Mouse (Mus musculus) intestine, embryonic 14.5 days (tissue): ENCODE measurements at regions not wholly inside any gene's neighbourhood (a gene's known extent, or its start where the extent isn't known, plus 50 kb on each side); places are given as distances from the start of the nearest gene placed in this dataset.

Source experiments
- ATAC-seq: fragments of 200-750 bp; cut with Nextera tagmentation; replicated peaks from 2 replicates; pipeline ENCODE4 v1.8.0; 2017; ENCODE audit warnings: low read depth, moderate number of reproducible peaks, moderate TSS enrichment, moderate library complexity; ENCODE audit not compliant: low FRiP score, low TSS enrichment
- DNase-seq: peaks from one replicate; pipeline ENCODE4 v3.0.0-alpha.2; 2018; ENCODE audit warnings: low spot score
- H3K27ac ChIP-seq: fragments of 300-500 bp; sonication (generic); 2 replicates; pipeline ENCODE4 v1.5.1; 2014; ENCODE audit warnings: low read depth, mild to moderate bottlenecking, control low read depth
- H3K27me3 ChIP-seq: fragments of 300-500 bp; sonication (generic); replicated peaks from 2 replicates; pipeline ENCODE4 v1.6.1; 2014; ENCODE audit warnings: low read length, control low read depth; ENCODE audit not compliant: control insufficient read depth, insufficient read depth
- H3K36me3 ChIP-seq: fragments of 300-500 bp; sonication (generic); 2 replicates; pipeline ENCODE4 v1.6.1; 2014; ENCODE audit warnings: low read length, control low read depth; ENCODE audit not compliant: control insufficient read depth, insufficient read depth
- H3K4me1 ChIP-seq: fragments of 300-500 bp; sonication (generic); replicated peaks from 2 replicates; pipeline ENCODE4 v1.6.1; 2014; ENCODE audit warnings: low read length, control low read depth, mixed read lengths; ENCODE audit not compliant: control insufficient read depth, insufficient read depth
- H3K4me2 ChIP-seq: fragments of 300-500 bp; sonication (generic); 2 replicates; pipeline ENCODE4 v1.6.1; 2014; ENCODE audit warnings: low read length
- H3K4me3 ChIP-seq: fragments of 300-500 bp; sonication (generic); 2 replicates; pipeline ENCODE4 v1.5.1; 2014; ENCODE audit warnings: low read depth, low read length, control low read depth, mixed read lengths
- H3K9ac ChIP-seq: fragments of 300-500 bp; sonication (generic); 2 replicates; pipeline ENCODE4 v1.6.1; 2014; ENCODE audit warnings: mild to moderate bottlenecking, low read length
- H3K9me3 ChIP-seq: fragments of 300-500 bp; sonication (generic); 2 replicates; pipeline ENCODE4 v1.6.1; 2016; ENCODE audit warnings: low read length, control low read depth; ENCODE audit not compliant: control insufficient read depth
- WGBS: fragments of 180-500 bp; shearing (Covaris S2); extraction: QIAGEN DNeasy Blood & Tissue Kit; methylation state at CpG from one replicate; pipeline ENCODE4 v1.1.7; 2014; 5-methylcytosine and 5-hydroxymethylcytosine counted together

DNA sequence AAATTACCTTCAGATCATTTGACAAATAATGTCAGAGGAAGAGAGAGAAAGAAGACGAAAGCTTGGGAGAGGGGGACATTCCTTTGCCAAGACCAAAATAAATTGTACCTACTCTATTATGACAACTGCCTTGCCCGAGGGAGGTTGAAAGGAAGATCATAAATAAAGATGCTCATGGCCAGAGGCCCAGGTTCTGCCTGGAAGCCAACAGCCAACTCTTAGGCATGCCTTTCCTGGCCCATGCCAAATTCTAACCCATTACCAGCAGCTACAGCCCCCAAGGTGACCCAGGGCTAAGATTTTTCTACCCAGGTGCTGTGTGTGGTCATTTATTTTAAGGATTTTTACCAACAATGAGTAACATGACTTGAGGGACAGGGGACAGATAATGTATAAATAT, 54.9 kb downstream of the Cbln1 start:
- ATAC-seq (no peak), DNase-seq (no peak)
- Histone ChIP-seq H3K4me2 (no peak overlapping the region), H3K27me3 (no peaks in the 10 kb centered on the region), H3K9ac (no peak overlapping the region), H3K27ac (no peak overlapping the region), H3K36me3 (no peaks in the 10 kb centered on the region), H3K4me3 (no peak overlapping the region), H3K9me3 (no peaks in the 10 kb centered on the region), H3K4me1 (no peaks in the 10 kb centered on the region)
- WGBS = 39% methylated on average over 2 of the region's 2 CpGs

DNA sequence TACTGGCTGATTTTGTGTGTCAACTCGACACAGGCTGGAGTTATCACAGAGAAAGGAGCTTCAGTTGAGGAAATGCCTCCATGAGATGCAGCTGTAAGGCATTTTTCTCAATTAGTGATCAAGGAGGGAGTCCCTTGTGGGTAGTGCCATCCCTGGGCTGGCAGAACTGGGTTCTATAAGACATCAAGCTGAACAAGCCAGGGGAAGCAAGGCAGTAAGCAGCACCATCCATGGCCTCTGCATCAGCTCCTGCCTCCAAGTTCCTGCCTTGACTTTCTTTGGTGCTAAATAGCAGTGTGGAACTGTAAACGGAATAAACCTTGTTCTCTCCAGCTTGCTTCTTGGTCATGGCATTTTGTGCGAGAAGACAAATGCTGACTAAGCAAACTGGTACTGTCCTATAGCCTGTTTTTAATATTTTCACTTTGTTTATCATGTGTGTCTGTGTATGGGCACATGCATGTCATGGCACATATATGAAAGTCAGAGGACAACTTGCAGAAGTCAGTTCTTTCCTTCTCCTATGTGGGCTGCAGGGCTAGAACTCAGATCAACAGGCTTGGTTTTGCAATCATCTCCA, 57.3 kb downstream of the Cbln1 start:
- H3K27me3 ChIP-seq = no peaks in the 10 kb centered on the region
- H3K9me3 ChIP-seq = no peaks in the 10 kb centered on the region
- no peak overlapping the region for H3K27ac ChIP-seq
- no peak overlapping the region for H3K4me2 ChIP-seq
- no peaks in the 10 kb centered on the region for H3K36me3 ChIP-seq
- WGBS = 79% methylated on average over 3 of the region's 3 CpGs
- ATAC-seq = no peak
- no peaks in the 10 kb centered on the region for H3K4me1 ChIP-seq
- no peak overlapping the region for H3K4me3 ChIP-seq
- DNase-seq = no peak
- no peak overlapping the region for H3K9ac ChIP-seq

DNA sequence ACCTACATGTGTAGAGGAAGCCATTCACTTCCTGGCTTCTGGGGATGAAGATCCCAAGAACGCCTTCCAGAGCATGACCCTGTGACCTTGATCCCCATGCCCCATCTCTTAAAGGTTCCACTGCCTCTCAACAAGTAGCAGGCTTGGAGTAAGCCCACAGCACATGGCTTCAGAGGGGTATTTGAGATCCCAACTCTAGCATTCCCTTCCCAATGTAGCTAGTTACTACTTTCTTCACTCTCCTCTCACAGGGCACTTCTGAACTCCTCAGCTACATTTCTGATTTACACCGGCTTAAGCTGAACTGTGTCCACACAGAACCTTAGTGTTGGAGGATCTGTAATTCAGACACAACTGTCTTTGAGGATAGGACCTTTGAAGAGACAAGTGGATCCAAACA, 83.4 kb downstream of the Cbln1 start:
- no peak for DNase-seq
- 62% methylated on average over 2 of the region's 2 CpGs for WGBS

DNA sequence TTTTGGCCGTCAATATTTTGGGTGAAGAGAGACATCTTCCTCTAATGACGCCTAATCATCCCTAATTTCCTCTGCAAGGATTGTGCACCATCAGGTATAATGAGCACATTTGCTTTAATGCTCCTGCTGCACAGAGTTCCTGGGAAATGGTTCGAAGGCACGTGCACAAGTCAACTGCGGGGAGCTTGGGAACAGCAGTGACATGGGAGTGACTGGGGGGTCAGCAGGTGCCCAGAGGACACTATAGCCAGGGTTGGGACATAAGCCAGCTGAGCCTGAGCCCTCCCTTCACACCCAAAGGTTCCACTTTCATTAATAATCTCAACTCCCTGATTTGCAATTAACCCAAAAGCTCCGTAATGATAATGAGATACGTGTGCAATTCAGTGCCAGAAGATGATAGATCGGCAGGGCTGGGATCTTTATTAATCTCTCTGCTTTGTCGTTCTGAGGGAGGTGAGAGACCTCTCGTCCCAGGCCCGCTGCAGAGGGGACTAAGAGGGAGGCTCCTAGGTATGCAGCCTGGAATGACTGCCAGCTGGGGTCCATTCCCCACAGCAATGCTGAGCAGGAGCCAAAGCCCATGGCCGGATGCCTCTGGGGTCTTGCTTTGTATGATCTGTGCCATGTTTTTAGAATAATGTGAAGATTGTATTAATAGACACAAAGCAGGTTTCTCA, 88.7 kb downstream of the Cbln1 start:
- no peak for ATAC-seq
- WGBS = 74% methylated on average over 12 of the region's 12 CpGs

More for the DNA sequence above, 83.4 kb downstream of the Cbln1 start:
- H3K27me3 ChIP-seq = no peaks in the 10 kb centered on the region
- H3K4me3 ChIP-seq = no peak overlapping the region
- no peaks in the 10 kb centered on the region for H3K36me3 ChIP-seq
- H3K27ac ChIP-seq = no peak overlapping the region
- H3K9me3 ChIP-seq = no peaks in the 10 kb centered on the region
- H3K4me2 ChIP-seq = no peak overlapping the region
- no peak overlapping the region for H3K9ac ChIP-seq
- H3K4me1 ChIP-seq = no peaks in the 10 kb centered on the region
- no peak for ATAC-seq

DNA sequence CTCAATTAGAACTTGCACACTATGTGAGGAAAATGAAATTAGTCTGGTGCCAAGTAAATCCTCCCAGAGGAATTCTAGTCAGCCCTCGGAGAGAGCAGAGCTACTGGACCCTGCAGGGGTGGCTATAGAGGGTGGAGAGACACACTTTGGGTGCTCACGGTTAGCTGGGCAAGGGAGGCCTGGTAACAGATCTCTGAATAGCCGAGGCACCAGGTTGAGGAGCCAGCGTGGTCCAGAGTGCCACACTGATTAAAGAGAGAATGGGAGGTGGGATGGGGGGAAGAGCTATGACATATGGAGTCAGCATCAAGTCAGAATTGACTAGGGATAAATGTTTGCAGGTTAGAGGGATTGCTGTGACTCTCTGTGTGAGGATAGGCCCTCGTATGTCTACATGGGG, 90.1 kb downstream of the Cbln1 start:
- WGBS = 82% methylated on average over 5 of the region's 5 CpGs
- Histone ChIP-seq H3K4me2 (no peak overlapping the region), H3K27me3 (no peaks in the 10 kb centered on the region), H3K9ac (no peak overlapping the region), H3K4me3 (no peak overlapping the region), H3K36me3 (no peaks in the 10 kb centered on the region), H3K4me1 (no peaks in the 10 kb centered on the region), H3K27ac (no peak overlapping the region), H3K9me3 (no peaks in the 10 kb centered on the region)
- ATAC-seq (no peak), DNase-seq (no peak)

More for the DNA sequence above, 88.7 kb downstream of the Cbln1 start:
- H3K4me3 ChIP-seq = no peak overlapping the region
- no peak overlapping the region for H3K9ac ChIP-seq
- no peaks in the 10 kb centered on the region for H3K36me3 ChIP-seq
- DNase-seq = no peak
- H3K27me3 ChIP-seq = no peaks in the 10 kb centered on the region
- H3K27ac ChIP-seq = no peak overlapping the region
- no peaks in the 10 kb centered on the region for H3K9me3 ChIP-seq
- H3K4me1 ChIP-seq = no peaks in the 10 kb centered on the region
- H3K4me2 ChIP-seq = no peak overlapping the region

DNA sequence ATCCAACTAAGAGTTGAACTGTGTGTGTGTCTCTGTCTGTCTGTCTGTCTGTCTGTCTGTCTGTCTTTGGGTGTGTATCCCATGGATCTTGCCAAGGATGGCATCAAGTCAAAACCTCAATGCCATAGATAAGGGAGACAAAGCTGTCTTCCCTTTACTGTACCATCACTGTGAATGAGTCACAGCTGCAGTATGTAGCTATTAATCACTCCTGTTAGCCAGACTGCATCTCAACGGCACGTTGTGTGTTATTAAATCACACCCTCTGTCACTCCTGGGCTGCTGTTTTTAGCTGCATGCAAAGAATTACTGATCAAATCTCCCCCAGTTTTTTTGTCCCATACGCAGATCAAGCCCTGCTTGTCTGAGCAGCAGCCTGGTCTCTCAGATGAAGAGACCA, 91.6 kb downstream of the Cbln1 start:
- no peak for DNase-seq
- 46% methylated on average over 3 of the region's 3 CpGs for WGBS

DNA sequence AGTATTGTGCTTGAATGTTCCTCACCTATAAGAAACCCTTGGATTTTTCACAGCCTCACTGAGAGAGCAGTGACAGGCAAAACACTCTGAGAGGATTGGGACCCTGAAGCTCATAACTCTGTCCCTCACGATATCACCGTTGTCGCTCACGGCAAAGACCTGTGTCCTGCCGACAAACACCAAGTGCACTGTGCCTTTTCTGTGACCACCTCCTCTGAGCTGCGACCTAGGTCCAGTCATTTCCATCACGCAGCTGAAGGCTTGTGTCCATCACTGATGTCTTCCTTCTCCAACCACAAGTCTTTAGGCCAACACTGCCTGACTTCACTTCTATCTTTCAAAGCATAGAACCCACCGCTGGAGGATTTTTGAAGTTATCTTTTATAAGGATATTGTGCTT, 93.1 kb downstream of the Cbln1 start:
- no peak for DNase-seq
- H3K4me3 ChIP-seq = no peak overlapping the region
- H3K27ac ChIP-seq = no peak overlapping the region
- H3K27me3 ChIP-seq = no peaks in the 10 kb centered on the region
- H3K9ac ChIP-seq = no peak overlapping the region
- 92% methylated on average over 8 of the region's 8 CpGs for WGBS
- H3K4me2 ChIP-seq = no peak overlapping the region
- ATAC-seq = no peak
- no peaks in the 10 kb centered on the region for H3K4me1 ChIP-seq
- H3K36me3 ChIP-seq = no peaks in the 10 kb centered on the region
- H3K9me3 ChIP-seq = no peaks in the 10 kb centered on the region

More for the DNA sequence above, 91.6 kb downstream of the Cbln1 start:
- H3K4me2 ChIP-seq = no peak overlapping the region
- H3K9ac ChIP-seq = no peak overlapping the region
- H3K27me3 ChIP-seq = no peaks in the 10 kb centered on the region
- H3K27ac ChIP-seq = no peak overlapping the region
- H3K4me3 ChIP-seq = no peak overlapping the region
- H3K9me3 ChIP-seq = no peaks in the 10 kb centered on the region
- no peak for ATAC-seq
- no peaks in the 10 kb centered on the region for H3K36me3 ChIP-seq
- no peaks in the 10 kb centered on the region for H3K4me1 ChIP-seq

DNA sequence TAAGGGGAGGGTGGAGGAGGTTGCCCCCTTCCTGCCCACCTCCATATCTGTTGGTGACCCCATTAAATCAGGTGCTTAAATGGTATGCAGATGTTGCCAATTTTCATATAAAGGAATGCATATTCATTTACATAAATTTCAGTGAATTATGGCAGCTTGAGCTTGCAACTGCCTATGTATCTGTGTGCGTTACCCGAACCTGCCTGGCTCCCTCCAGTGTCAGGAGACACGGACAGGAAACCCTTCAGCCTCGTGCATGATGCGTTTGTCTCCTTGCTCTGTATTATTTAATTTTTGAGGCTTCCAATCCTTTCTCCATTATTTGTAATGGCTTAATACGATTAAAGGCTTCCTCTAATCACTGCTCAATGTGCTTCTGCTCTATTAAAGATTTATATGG, 98.4 kb downstream of the Cbln1 start:
- ATAC-seq = no peak
- no peaks in the 10 kb centered on the region for H3K27me3 ChIP-seq
- H3K4me3 ChIP-seq = no peak overlapping the region
- no peak overlapping the region for H3K27ac ChIP-seq
- no peaks in the 10 kb centered on the region for H3K9me3 ChIP-seq
- H3K9ac ChIP-seq = no peak overlapping the region
- DNase-seq = no peak
- WGBS = 29% methylated on average over 6 of the region's 6 CpGs
- H3K36me3 ChIP-seq = no peaks in the 10 kb centered on the region
- no peaks in the 10 kb centered on the region for H3K4me1 ChIP-seq
- H3K4me2 ChIP-seq = no peak overlapping the region

DNA sequence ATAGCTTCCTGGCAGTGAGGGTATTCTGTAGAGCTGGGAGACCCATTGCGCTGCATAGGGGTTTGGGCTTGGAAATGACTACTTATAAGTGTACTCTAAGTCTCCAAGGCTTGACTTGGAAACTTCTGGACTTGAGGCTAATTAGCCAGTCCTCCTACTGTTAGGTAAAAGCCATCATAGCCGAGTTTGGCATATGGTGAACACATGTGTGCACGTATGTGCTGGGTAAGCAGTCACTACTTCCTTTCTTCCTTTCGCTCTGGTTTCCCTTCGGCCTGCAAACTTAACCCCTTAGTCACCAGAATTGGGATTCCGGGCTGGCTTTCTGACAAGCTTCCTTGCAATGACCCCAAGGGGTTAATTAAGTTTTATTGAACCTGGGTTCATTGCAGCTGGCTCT, 98.9 kb downstream of the Cbln1 start:
- no peak overlapping the region for H3K9ac ChIP-seq
- no peak for ATAC-seq
- no peaks in the 10 kb centered on the region for H3K9me3 ChIP-seq
- no peak for DNase-seq
- H3K36me3 ChIP-seq = no peaks in the 10 kb centered on the region
- no peak overlapping the region for H3K4me2 ChIP-seq
- no peaks in the 10 kb centered on the region for H3K27me3 ChIP-seq
- no peaks in the 10 kb centered on the region for H3K4me1 ChIP-seq
- H3K27ac ChIP-seq = no peak overlapping the region
- 15% methylated on average over 6 of the region's 6 CpGs for WGBS
- H3K4me3 ChIP-seq = no peak overlapping the region
